Mouse (Mus musculus): ENCODE data around the gene Gm45711. TPM values are rescaled to one million over a fixed set of nuclear protein-coding genes. Genes with fewer than 3 reads are reported as not detected.

Gene Gm45711
- total and polyA plus RNA-seq, 3 experiments: not detected

GRCm38 (mm10) chr8:104247908-104248275 is 62.0 kb downstream of the Gm45711 start:
- WGBS: 3% methylated on average over 11 of the region's 11 CpGs
- peak overlapping the region; percentile 94 for H3K27ac ChIP-seq
- intact Hi-C loops (cut with DNase I): loop anchor here (1.0 to 5.0 kb wide), 2 partner anchors 93 to 194 kb away; partner anchors contain the start of gene Dync1li2

GRCm38 (mm10) chr8:104247054-104247907 is 62.6 kb downstream of the Gm45711 start:
- Histone ChIP-seq H3K4me3 (peak overlapping the region; percentile 86), H3K4me1 (ENCODE audit: control insufficient read depth, insufficient read depth, low read length) (peaks cover 6% of the 10 kb centered on the region), H3K27ac (peak overlapping the region; percentile 94), H3K27me3 (ENCODE audit: control insufficient read depth, insufficient read depth, low read length) (no peaks in the 10 kb centered on the region), H3K79me2 (replicated peaks; ENCODE audit: control insufficient read depth, insufficient read depth, low read length) (no peaks in the 10 kb centered on the region), H3K36me3 (ENCODE audit: control insufficient read depth, insufficient read depth, low read length) (no peaks in the 10 kb centered on the region), H3K9ac (ENCODE audit: low read depth, low read length) (peak overlapping the region; percentile 89)
- no peak for TF ChIP-seq POLR2A (IDR thresholded peaks at IDR 0.05; ENCODE audit: insufficient read depth, low read depth, low read length)
- TF ChIP-seq EP300 (IDR thresholded peaks at IDR 0.05; ENCODE audit: insufficient read depth, low read depth, low read length): no peak
- TF ChIP-seq CTCF (IDR thresholded peaks at IDR 0.05): no peak
- intact Hi-C loops (cut with DNase I): loop anchor here (5.0 kb wide), 1 partner anchor 195 kb away; the partner anchor contains the start of gene Dync1li2
- 47% methylated on average over 22 of the region's 22 CpGs for WGBS
- DNase-seq: peak; percentile 38 to 76

More at GRCm38 (mm10) chr8:104247908-104248275, 62.0 kb downstream of the Gm45711 start:
- Histone ChIP-seq H3K79me2 (replicated peaks; ENCODE audit: control insufficient read depth, insufficient read depth, low read length) (no peaks in the 10 kb centered on the region), H3K27me3 (ENCODE audit: control insufficient read depth, insufficient read depth, low read length) (no peaks in the 10 kb centered on the region), H3K4me1 (ENCODE audit: control insufficient read depth, insufficient read depth, low read length) (peaks cover 6% of the 10 kb centered on the region), H3K9ac (ENCODE audit: low read depth, low read length) (peak overlapping the region; percentile 89), H3K36me3 (ENCODE audit: control insufficient read depth, insufficient read depth, low read length) (no peaks in the 10 kb centered on the region), H3K4me3 (peak overlapping the region; percentile 86)
- no peak for DNase-seq
- TF ChIP-seq CTCF (IDR thresholded peaks at IDR 0.05) (no peak), POLR2A (IDR thresholded peaks at IDR 0.05; ENCODE audit: insufficient read depth, low read depth, low read length) (no peak), EP300 (IDR thresholded peaks at IDR 0.05; ENCODE audit: insufficient read depth, low read depth, low read length) (no peak)

GRCm38 (mm10) chr8:104246621-104247020 is 63.3 kb downstream of the Gm45711 start:
- Histone ChIP-seq H3K27me3 (ENCODE audit: control insufficient read depth, insufficient read depth, low read length) (no peaks in the 10 kb centered on the region), H3K79me2 (replicated peaks; ENCODE audit: control insufficient read depth, insufficient read depth, low read length) (no peaks in the 10 kb centered on the region), H3K9ac (ENCODE audit: low read depth, low read length) (no peak overlapping the region), H3K4me1 (ENCODE audit: control insufficient read depth, insufficient read depth, low read length) (peaks cover 6% of the 10 kb centered on the region), H3K27ac (no peak overlapping the region), H3K4me3 (no peak overlapping the region), H3K36me3 (ENCODE audit: control insufficient read depth, insufficient read depth, low read length) (no peaks in the 10 kb centered on the region)
- intact Hi-C loops (cut with DNase I): loop anchor here (5.0 kb wide), 1 partner anchor 196 kb away; the partner anchor contains the start of gene Dync1li2
- no peak for DNase-seq
- WGBS: 79% methylated on average over 4 of the region's 4 CpGs
- no peak for TF ChIP-seq CTCF (IDR thresholded peaks at IDR 0.05)
- TF ChIP-seq EP300 (IDR thresholded peaks at IDR 0.05; ENCODE audit: insufficient read depth, low read depth, low read length): no peak
- no peak for TF ChIP-seq POLR2A (IDR thresholded peaks at IDR 0.05; ENCODE audit: insufficient read depth, low read depth, low read length)

- no peak overlapping the region for H3K4me3 ChIP-seq
- no peaks in the 10 kb centered on the region for H3K36me3 ChIP-seq (ENCODE audit: control insufficient read depth, insufficient read depth, low read length)
- H3K4me1 ChIP-seq (ENCODE audit: control insufficient read depth, insufficient read depth, low read length): peaks cover 2% of the 10 kb centered on the region; the same call in 1 of the 2 replicates
- intact Hi-C loops (cut with DNase I): no loop called here
- H3K79me2 ChIP-seq (replicated peaks; ENCODE audit: control insufficient read depth, insufficient read depth, low read length): no peaks in the 10 kb centered on the region
- 75% methylated on average over 12 of the region's 12 CpGs for WGBS
- TF ChIP-seq CTCF (IDR thresholded peaks at IDR 0.05) (no peak), POLR2A (IDR thresholded peaks at IDR 0.05; ENCODE audit: insufficient read depth, low read depth, low read length) (no peak), EP300 (IDR thresholded peaks at IDR 0.05; ENCODE audit: insufficient read depth, low read depth, low read length) (no peak)
- H3K27ac ChIP-seq: no peak overlapping the region
- H3K27me3 ChIP-seq (ENCODE audit: control insufficient read depth, insufficient read depth, low read length): no peaks in the 10 kb centered on the region
- H3K9ac ChIP-seq (ENCODE audit: low read depth, low read length): no peak overlapping the region
- no peak for DNase-seq
These were observed 67.7 kb downstream of the Gm45711 start for GRCm38 (mm10) chr8:104242038-104242644.

GRCm38 (mm10) chr8:104239418-104239861 is 70.4 kb downstream of the Gm45711 start:
- Histone ChIP-seq H3K79me2 (replicated peaks; ENCODE audit: control insufficient read depth, insufficient read depth, low read length) (no peaks in the 10 kb centered on the region), H3K4me3 (no peak overlapping the region), H3K27me3 (ENCODE audit: control insufficient read depth, insufficient read depth, low read length) (no peaks in the 10 kb centered on the region), H3K4me1 (ENCODE audit: control insufficient read depth, insufficient read depth, low read length) (no peaks in the 10 kb centered on the region), H3K9ac (ENCODE audit: low read depth, low read length) (no peak overlapping the region), H3K27ac (no peak overlapping the region), H3K36me3 (ENCODE audit: control insufficient read depth, insufficient read depth, low read length) (no peaks in the 10 kb centered on the region)
- DNase-seq: peak in 1 of 2 experiments; percentile 42
- TF ChIP-seq CTCF (IDR thresholded peaks at IDR 0.05) (no peak), EP300 (IDR thresholded peaks at IDR 0.05; ENCODE audit: insufficient read depth, low read depth, low read length) (no peak)
- intact Hi-C loops (cut with DNase I): no loop called here
- WGBS: 49% methylated on average over 10 of the region's 10 CpGs
